Mouse (Mus musculus) ES-E14 (cell line): ENCODE results near the gene Thrap3.

Source experiments
- CHD2 ChIP-seq: IDR thresholded peaks from 2 replicates; pipeline ENCODE4 v1.6.1; 2014; ENCODE audit warnings: mild to moderate bottlenecking, low read depth, low read length, inconsistent platforms
- HCFC1 ChIP-seq: IDR thresholded peaks from 2 replicates; pipeline ENCODE4 v1.6.1; 2012; ENCODE audit warnings: low read length, inconsistent platforms, borderline replicate concordance; ENCODE audit not compliant: insufficient read depth
- MAFK ChIP-seq: IDR thresholded peaks from 2 replicates; pipeline ENCODE4 v1.6.1; 2014; ENCODE audit warnings: mild to moderate bottlenecking, low read depth, low read length, inconsistent platforms; ENCODE audit not compliant: insufficient read depth
- ZC3H11A ChIP-seq: IDR thresholded peaks from 2 replicates; pipeline ENCODE4 v1.6.1; 2012; ENCODE audit warnings: low read depth, mild to moderate bottlenecking, inconsistent platforms, low read length, borderline replicate concordance
- ZNF384 ChIP-seq: IDR thresholded peaks from 2 replicates; pipeline ENCODE4 v1.6.1; 2012; ENCODE audit warnings: low read depth, low read length, inconsistent platforms

GRCm38 (mm10) chr4:126251655-126252254 lies 49.2 kb upstream of the Thrap3 start:
- TF ChIP-seq ZC3H11A (no peak), CHD2 (no peak), MAFK (no peak), ZNF384 (no peak), HCFC1 (no peak)
